Mouse (Mus musculus) megakaryocyte, embryonic 14.5 days (primary cell): Measurements from ENCODE around the gene Ltbp2.

Source experiments
- FLI1 ChIP-seq: IDR thresholded peaks from 2 replicates; pipeline ENCODE4 v1.6.1; 2012; ENCODE audit warnings: low read length, inconsistent platforms, mixed read lengths
- GATA1 ChIP-seq: IDR thresholded peaks from 3 replicates; pipeline ENCODE4 v1.6.1; 2012; ENCODE audit warnings: mixed read lengths, low read length, inconsistent platforms, borderline replicate concordance

DNA sequence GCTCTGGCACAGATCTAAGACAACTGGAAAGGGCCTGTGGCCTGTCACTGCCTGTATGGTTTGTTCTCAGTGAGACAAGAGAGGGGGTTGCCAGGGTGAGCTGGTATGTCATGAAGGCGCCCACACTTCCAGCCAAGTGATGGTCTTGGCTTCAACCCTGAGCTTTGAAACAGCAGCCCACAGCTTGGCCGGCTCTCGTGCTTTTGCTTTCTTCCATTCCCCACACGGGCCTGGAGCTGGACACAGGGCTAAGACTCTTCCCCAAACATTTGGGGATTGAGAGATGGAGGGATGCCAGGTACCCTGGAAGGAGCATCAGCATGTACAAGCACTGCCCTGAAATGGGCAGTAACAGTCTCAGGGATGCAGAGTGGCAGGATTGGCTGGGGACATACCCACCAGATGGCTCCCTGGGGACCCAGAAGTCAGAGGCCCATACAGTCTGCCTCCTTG lies 36.3 kb upstream of the Ltbp2 start:
- TF ChIP-seq GATA1 (no peak), FLI1 (no peak)
